Mouse (Mus musculus) granulocyte monocyte progenitor cell, adult 5-6 weeks (primary cell): Measurements from ENCODE around the gene Meaf6. TPM values are rescaled to one million over a fixed set of nuclear protein-coding genes. Genes with fewer than 3 reads are reported as not detected.

ENCODE experiments used
- ATAC-seq: replicated peaks from 2 replicates; pipeline ENCODE4 v1.8.0; 2016; ENCODE audit warnings: mild to moderate bottlenecking, moderate TSS enrichment, inconsistent platforms; ENCODE audit not compliant: poor library complexity, severe bottlenecking
- total RNA-seq, 2 experiments: library from RNA; stranded (forward) in 1 of 2; stranded (reverse) in 1 of 2; fragments of 200-712, 200-1000 nt in 1 of 2; fragments of >200 nt in 1 of 2; fragmentation: Nextera tagmentation in 1 of 2; gene quantifications; 2 replicates each; pipeline ENCODE4 v1.2.3; 2014 to 2017

Meaf6 gene
- total RNA-seq, 2 experiments from 2014 or later = 52.9 to 53.2 TPM

DNA sequence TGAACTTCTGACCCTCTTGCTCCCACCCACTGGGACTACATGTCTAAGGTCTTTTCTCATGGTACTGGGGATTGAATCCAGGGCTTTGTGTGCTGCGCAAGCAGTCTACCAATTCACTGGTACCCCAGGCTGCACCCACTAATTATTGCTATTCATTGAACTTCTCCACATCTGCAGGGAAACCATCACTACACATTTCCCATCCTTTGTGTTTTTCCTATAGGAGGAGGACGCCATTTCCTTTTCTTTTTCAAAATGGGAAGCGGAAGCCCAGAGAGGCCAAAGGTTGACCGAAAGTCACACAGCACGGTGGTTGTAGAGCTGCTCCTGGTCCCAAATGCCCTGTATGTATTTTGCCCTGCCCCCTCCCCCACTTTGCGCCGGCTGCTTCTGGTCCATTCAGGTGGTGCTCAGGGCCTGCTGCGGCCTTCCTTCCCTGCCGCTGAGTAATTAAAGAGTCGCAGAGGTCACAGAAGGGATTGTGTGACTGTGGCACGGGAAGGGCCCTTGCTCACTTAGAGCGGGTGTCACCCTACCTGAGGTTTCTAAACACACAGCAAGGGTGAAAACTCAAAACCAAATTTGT lies 51.5 kb downstream of the Meaf6 start:
- no peak for ATAC-seq

DNA sequence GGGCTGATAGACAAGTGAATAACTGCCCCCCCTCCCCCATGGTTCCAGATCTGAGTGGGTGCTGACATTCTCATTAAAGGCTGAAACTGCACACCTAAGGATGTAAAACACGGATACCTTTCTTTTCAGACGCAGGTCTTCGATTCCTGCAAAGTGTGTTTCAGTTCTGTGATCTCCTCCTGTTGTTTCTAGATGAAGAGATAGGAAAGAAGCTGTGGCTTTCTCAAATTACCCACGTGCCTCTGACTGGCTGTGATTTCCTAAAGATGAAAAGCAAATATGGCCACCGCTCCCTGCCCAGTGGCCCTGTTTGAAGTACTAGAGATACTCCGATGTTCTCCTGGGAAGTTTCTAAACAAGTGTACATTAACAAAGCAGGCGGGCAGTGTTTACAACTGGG lies 53.4 kb downstream of the Meaf6 start:
- no peak for ATAC-seq

DNA sequence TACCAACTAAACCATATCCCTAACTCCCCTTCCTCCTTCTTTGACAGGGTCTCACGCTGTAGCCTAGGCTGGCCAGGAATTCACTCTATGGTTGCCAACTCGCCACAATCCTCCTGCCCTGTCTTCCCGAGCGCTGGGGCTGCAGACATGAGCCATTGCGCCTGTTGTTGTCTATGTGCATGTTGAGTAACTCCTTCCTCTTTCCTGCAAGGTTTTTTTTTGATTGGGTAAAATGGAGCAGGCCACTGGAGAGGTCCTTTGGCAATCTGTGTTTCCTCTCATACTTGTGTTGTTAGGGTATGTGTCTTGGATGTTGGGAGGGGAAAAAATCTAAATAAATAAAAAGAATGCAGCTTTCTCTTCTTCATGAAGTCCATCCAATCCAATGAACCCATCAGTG lies 59.3 kb downstream of the Meaf6 start:
- peak; percentile 57 for ATAC-seq

DNA sequence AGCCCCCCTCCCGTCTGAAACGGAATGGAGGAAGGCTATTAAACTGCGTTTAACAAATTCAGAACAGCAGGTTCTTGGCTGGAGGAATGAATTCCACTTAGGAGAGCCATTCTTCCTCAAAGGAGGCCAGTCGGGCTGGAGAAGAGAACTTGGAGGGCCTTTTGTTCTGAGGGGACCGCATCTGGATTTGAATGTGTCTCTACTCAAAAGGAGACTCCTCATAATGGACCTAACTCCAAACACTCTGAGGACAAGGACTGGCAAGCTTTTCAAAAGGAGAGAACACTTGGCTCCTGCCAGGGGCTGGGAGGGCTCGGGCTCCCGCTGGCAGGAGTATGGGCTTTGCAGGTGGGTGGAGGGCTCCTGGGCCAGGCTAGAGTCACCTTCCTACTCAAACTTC lies 59.7 kb downstream of the Meaf6 start:
- ATAC-seq = no peak

DNA sequence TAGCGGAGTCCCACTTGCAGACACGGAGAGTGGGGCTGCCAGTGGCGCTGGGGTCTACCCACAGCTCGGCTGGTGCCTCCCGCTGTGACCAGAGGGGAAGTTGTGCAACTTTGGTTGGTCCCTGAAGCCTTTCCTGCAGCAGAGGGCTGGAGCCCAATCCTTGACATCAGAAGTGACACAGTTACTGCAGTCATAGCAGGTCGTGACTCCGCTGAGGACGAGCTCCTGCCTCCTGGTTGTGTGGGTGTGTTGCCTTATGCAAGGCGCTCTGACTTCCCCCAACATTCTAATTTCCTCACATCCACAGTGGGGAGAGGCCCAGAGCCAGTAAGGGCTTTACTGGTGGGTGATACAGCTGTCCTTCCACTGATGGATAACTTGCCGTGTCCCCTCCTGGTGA lies 60.3 kb downstream of the Meaf6 start:
- ATAC-seq = peak; percentile 88

DNA sequence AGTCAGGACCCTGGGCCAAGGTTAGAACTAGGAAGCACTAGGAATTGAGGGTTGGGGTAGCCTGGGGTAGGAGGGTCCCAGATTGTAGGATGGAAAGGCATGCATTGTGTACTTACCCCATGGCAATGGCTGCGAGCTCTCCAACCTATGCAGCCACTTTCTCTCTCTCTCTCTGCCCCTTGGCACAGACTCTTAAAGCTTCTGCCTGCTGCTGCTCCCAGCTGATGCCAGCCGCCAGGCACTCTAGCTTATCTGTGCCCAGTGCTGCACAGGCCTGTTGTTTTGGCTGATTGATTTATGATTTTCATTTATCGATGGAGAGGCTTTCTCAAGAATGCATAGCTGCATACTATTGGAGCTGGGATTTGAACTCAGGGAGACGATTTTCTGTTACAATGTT lies 63.0 kb downstream of the Meaf6 start:
- no peak for ATAC-seq

DNA sequence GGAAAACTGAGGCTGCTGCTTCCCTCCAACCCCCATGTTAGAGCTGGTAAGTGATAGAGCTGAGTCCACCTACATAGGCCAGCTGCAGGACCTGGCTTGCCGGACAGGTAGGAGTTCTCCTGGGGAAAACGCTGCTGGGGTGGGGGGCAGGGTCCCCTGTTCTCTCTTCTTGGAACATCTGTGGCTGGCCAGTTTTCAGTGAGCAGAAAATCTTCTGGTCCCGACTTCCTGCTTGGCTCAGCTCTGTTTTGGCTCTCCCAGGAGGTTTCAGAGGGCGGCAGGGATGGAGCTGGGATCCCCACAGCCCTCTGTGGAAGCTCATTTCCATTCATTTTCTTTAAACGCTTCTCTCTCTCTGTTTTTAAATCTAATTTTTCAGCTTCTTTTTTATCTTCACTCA lies 64.5 kb downstream of the Meaf6 start:
- ATAC-seq = no peak

DNA sequence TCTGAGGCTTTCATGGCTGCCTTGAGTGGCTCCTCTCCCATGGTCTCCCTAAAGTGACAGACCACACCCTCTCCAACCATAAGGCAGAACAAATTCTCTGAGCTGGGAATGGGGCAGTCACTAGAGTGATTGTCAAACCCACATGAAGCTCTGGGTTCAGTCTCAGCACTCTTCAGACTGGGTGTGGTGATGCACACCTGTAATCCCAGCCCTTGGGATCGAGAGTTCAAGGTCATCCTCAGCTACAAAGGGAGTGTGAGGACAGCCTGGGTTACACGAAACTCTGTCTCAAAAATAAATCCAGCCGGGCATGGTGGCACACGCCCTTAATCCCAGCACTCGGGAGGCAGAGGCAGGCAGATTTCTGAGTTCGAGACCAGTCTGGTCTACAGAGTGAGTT lies 67.5 kb downstream of the Meaf6 start:
- ATAC-seq = no peak

DNA sequence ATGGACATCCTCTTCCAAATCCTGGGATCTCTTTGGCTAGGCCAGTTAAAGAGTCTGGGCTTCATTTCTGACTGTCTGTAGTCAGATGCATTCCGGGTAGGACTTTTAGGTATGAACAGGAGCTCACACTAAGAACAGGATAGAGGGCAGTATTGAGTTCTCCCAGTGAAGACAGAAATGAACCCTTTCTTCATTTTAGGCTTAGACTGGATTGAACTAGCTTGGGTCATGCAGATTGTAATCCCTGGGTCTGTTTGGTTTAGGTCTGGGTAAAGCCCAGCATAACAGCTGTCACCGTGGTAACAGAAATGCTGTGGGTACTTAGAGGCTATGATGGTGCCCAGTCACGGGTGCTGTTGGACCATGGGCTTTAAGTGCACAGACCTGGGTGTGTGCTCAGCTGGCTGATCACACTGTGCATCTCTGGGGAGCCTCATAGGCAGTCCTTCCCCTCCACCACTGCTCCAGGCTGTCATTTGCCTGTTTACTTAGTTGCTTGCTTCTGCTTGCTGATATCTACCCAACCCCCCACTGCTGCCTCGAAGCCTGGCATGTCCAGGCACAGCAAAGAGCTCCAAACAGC lies 68.8 kb downstream of the Meaf6 start:
- no peak for ATAC-seq

DNA sequence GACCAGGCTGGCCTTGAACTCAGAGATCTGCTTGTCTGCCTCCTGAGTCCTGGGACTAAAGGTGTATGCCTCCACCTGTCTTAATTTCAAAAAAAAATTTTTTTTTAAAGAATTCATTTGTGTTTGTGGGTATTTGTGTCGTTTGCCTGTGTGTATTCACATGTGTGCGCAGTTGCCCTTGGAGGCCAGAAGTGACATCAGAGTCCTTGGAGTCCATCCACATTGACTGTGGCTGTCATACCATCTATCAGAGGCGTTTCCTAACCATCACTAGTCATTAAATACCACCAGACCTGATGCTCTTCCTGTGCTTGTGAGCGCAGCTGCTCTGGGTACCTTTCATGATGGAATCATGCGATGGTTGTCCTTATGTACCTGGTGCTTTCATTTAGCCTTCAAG lies 70.7 kb downstream of the Meaf6 start:
- no peak for ATAC-seq

DNA sequence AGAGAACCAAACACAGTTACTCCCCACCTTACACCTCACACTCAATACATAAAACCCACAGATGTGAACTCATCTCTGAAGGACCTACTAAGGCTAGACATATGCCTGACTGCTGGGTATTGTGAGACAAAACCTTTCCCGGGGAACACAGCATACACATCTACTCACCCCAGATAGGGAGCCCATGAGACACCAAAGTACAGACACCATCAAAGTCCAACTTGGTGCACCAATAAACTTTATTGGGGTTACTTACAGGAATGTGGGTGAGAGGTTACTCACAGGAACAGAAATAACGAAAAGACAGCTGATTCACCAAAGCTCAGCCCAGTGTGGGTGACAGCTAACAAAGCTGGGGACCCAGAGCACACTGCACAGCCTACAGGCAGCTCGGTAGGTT lies 72.4 kb downstream of the Meaf6 start:
- no peak for ATAC-seq

DNA sequence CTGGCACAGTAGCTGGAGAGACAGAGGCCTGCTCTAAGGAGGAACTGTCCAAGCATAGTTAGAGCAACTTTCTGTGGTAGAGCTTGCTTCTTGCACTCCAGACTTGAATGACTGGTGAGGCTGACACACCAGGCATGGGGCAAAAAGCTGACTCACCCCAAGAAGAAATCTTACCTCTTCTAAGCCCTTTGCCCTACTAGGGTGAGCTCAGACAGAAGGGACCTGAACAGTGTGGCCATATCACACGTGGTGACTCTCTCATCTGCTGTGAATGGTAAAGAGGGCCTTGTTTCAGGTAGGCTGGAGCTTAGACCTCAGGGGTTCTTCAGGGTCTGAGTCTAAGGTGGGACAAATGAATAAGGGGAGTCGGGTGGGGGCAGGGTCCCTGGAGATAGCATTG lies 73.1 kb downstream of the Meaf6 start:
- ATAC-seq = no peak

DNA sequence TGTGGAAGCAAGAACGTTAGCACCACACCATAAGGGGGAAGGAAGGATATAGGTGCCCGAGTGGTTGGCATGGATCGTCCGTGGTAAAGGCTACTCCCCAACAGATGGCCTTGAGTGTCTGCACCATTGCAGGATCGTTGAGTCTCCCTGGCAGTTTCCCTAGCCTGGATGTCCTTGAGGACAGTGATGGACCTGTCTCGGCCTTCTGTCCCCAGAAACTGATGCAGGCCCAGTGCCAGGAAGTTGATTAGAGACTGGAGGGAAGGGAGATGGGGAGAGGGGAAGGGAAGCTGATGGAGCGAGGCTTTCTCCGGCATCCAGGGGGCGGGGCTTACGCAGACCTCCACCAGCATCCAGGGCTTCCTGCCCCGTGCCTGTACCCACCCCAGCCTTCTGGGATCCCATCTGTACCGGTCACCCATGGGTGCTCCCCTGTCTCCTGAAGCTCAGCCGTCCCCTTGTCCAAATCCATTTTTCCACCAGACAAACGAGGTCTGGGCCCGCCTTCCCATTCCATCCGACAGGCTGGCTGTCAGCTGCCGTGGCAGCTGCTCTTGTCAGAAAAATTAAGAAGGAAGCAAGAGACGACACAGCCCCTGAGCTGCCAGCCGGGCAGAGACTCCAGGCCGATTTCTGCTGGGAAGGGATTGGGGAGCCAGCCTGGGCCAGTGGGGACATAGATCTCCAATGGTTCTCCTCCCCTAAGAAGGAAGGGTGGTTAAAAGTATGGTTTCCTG lies 73.8 kb downstream of the Meaf6 start:
- no peak for ATAC-seq

DNA sequence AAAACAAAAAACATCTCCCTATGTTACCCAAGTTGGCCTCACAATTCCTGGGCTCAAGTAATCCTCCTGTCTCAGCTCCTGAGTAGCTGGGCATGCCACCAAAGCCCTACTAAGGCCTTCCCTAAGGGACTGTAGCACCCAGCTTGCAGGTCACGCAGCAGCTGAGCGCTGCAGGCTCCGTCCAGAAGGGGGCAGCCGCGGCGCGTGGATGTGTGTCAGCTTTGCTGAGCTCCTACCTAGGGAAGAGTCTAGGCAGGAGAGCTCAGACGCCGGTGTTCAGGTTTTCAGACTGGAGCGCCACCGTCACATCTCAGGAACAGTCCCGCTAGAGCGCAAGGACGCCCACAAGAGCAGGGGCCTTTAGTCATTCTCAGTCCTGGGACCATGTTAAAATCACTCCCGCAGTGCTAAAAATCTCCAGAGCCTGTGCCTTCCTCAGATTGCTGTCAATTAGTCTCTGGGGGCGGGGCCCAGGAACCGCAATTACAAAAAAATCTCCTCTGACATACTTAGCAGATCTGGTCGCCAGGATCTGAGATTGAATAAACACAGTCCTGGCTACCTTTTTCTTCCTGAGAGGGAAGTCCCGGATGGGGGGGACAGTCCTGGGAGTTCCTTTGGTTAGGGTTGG lies 75.5 kb downstream of the Meaf6 start:
- ATAC-seq = peak; percentile 88

DNA sequence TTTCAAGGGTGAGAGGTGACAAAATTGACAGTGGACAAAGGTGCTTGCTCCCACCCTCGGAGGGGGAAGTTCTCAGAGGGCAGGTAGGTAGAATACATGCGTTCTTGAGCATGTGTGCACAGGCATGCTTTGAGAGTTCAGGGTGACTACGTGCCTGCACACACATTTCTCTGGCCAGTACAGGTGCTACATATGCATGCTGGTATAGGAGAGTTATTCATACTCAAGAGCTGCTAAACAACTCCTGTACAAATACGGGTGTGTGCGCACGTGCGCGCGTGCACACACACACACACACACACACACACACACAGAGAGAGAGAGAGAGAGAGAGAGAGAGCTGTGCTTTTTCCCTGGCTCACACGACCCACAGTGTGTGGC lies 76.0 kb downstream of the Meaf6 start:
- ATAC-seq = no peak

DNA sequence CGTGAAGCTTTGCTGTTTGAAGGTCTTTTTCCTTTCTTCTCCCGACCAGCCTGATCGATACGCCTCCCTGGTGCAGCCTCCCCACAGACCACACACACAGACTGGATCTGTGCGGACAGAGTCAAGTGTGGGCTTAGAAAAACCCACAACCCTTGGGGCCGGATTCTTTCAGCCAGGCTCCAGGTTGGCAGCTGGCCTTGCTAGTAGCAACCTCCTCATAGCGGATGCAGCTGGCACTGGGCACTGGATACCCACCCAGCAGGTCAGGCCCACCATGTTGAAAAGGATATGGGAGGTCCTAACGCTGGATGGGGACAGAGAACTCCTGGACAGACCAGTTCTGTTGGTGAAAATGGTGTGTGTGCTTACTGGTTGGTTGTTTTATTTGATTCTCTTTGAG lies 76.5 kb downstream of the Meaf6 start:
- no peak for ATAC-seq

DNA sequence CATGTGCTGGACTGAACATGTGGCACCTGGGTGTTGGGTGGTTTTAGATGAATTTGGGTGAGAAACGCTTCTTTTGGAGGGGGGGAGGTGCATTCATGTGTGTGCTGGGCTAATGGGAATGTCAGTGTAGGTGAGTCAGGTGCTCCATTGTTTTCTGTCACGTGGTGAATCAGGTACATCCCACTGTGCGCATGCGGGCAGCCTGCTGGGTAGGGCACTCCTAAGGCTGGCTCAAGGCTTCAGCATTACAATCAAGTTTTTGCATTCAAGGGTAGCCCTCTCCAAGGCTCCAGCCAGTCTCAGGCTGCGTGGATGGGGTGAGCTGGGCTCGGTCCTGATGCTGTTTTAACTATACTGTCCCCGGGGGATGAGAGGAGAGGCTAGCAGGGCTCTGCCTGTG lies 77.8 kb downstream of the Meaf6 start:
- ATAC-seq = no peak

Other genes starting within 250 kb of the Meaf6 start
- gene Yrdc, start 234.5 kb upstream of the Meaf6 start, total RNA-seq (2014; fragmentation: Nextera tagmentation) = 38.1 and 65.5 TPM in 2 replicates
- gene Yrdc, start 234.5 kb upstream of the Meaf6 start, total RNA-seq (2017) = 18.7 and 29.1 TPM in 2 replicates
- gene 1110065P20Rik, start 233.9 kb upstream of the Meaf6 start, total RNA-seq (2014; fragmentation: Nextera tagmentation) = 15.0 and 19.4 TPM in 2 replicates
- 3.1 and 6.7 TPM in 2 replicates for gene 1110065P20Rik, start 233.9 kb upstream of the Meaf6 start, total RNA-seq (2017)
- gene Maneal, start 223.0 kb upstream of the Meaf6 start, total RNA-seq (2014; fragmentation: Nextera tagmentation) = 1.2 TPM in 1 of 2 replicates, not detected in the other
- gene Maneal, start 223.0 kb upstream of the Meaf6 start, total RNA-seq (2017) = not detected in 2 replicates
- not detected in 2 replicates for gene Epha10, start 204.2 kb upstream of the Meaf6 start, total RNA-seq (2014; fragmentation: Nextera tagmentation)
- not detected in 2 replicates for gene Epha10, start 204.2 kb upstream of the Meaf6 start, total RNA-seq (2017)
- gene 9930104L06Rik, start 148.1 kb upstream of the Meaf6 start, total RNA-seq (2014; fragmentation: Nextera tagmentation) = 6.9 and 14.1 TPM in 2 replicates
- gene 9930104L06Rik, start 148.1 kb upstream of the Meaf6 start, total RNA-seq (2017) = 6.3 and 10.5 TPM in 2 replicates
- 59.2 and 97.0 TPM in 2 replicates for gene Cdca8, start 145.8 kb upstream of the Meaf6 start, total RNA-seq (2014; fragmentation: Nextera tagmentation)
- 120 and 136 TPM in 2 replicates for gene Cdca8, start 145.8 kb upstream of the Meaf6 start, total RNA-seq (2017)
- gene Rspo1, start 98.7 kb upstream of the Meaf6 start, total RNA-seq (2014; fragmentation: Nextera tagmentation) = 4.0 TPM in 1 of 2 replicates, not detected in the other
- gene Rspo1, start 98.7 kb upstream of the Meaf6 start, total RNA-seq (2017) = 0.86 and 1.2 TPM in 2 replicates
- 67.9 and 84.5 TPM in 2 replicates for gene Gnl2, start 68.5 kb upstream of the Meaf6 start, total RNA-seq (2014; fragmentation: Nextera tagmentation)
- 161 and 163 TPM in 2 replicates for gene Gnl2, start 68.5 kb upstream of the Meaf6 start, total RNA-seq (2017)
- not detected in 2 replicates for gene Dnali1, start 19.4 kb upstream of the Meaf6 start, total RNA-seq (2014; fragmentation: Nextera tagmentation)
- gene Dnali1, start 19.4 kb upstream of the Meaf6 start, total RNA-seq (2017) = not detected in 2 replicates
- gene Snip1, start 18.5 kb upstream of the Meaf6 start, total RNA-seq (2014; fragmentation: Nextera tagmentation) = 23.9 and 28.5 TPM in 2 replicates
- 28.5 and 30.5 TPM in 2 replicates for gene Snip1, start 18.5 kb upstream of the Meaf6 start, total RNA-seq (2017)
- gene Zc3h12a, start 42.7 kb downstream of the Meaf6 start, total RNA-seq (2014; fragmentation: Nextera tagmentation) = 11.4 and 12.1 TPM in 2 replicates
- gene Zc3h12a, start 42.7 kb downstream of the Meaf6 start, total RNA-seq (2017) = 2.6 and 2.8 TPM in 2 replicates